Mouse (Mus musculus) forebrain, embryonic 10.5 days (tissue): ENCODE results near the gene D16Ertd472e. TPM values are rescaled to one million over a fixed set of nuclear protein-coding genes. Genes with fewer than 3 reads are reported as not detected.

Source experiments
- DNase-seq: peaks from one replicate; pipeline ENCODE4 v3.0.0-alpha.2; 2017; ENCODE audit warnings: low spot score; ENCODE audit errors: extremely low spot score
- H3K27ac ChIP-seq: fragments of 300-500 bp; sonication (generic); 2 replicates; pipeline ENCODE4 v1.5.1; 2016; ENCODE audit warnings: mild to moderate bottlenecking
- H3K27me3 ChIP-seq: fragments of 300-500 bp; sonication (generic); 2 replicates; pipeline ENCODE4 v1.6.1; 2016; ENCODE audit warnings: mild to moderate bottlenecking; ENCODE audit not compliant: poor library complexity, severe bottlenecking
- H3K36me3 ChIP-seq: fragments of 300-500 bp; sonication (generic); replicated peaks from 2 replicates; pipeline ENCODE4 v1.6.1; 2016; ENCODE audit warnings: mild to moderate bottlenecking, moderate library complexity
- H3K4me1 ChIP-seq: fragments of 300-500 bp; sonication (generic); 2 replicates; pipeline ENCODE4 v1.6.1; 2016
- H3K4me3 ChIP-seq: fragments of 300-500 bp; sonication (generic); 2 replicates; pipeline ENCODE4 v1.5.1; 2016; ENCODE audit warnings: mild to moderate bottlenecking, moderate library complexity
- H3K9me3 ChIP-seq: fragments of 300-500 bp; sonication (generic); 2 replicates; pipeline ENCODE4 v1.6.1; 2016; ENCODE audit warnings: mild to moderate bottlenecking, moderate library complexity
- WGBS: fragments of 180-500 bp; shearing (Covaris S2); methylation state at CpG from one replicate; pipeline ENCODE4 v1.1.7; 2016; 5-methylcytosine and 5-hydroxymethylcytosine counted together
- polyA plus RNA-seq: library from polyadenylated mRNA; unstranded; fragments of >200 nt; fragmentation: Nextera tagmentation; extraction: Ambion mirVana; gene quantifications from 2 replicates; pipeline ENCODE4 v1.2.1, GENCODE M21; 2016

Gene D16Ertd472e
- polyA plus RNA-seq, 1 experiment from 2014 or later: 19.7 TPM

DNA sequence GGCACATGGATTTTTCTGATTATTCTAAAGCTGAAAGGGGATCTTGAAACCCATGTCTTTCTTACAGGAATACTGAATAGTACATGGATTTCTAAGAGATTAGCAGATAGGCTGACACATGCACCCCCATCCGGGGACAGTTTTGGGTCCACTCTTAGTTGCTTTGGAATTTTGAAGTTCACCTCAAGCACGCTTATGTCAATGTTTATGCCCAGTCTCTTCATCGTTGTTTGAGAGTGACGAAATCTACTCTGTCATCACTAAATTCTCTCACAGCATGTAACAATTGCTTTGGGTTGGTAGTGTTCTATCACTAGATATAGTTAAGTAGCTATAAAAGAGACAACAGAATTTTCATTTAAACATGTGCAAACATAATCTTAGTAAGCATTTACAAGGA is 8.7 kb upstream of the D16Ertd472e start:
- no peaks in the 10 kb centered on the region for H3K36me3 ChIP-seq
- WGBS: 92% methylated on average over 4 of the region's 4 CpGs
- H3K27ac ChIP-seq: no peak overlapping the region
- DNase-seq: no peak
- H3K9me3 ChIP-seq: 0 out of 2 replicates have a peak, but pooled peaks cover 4% of the 10 kb centered on the region
- no peaks in the 10 kb centered on the region for H3K27me3 ChIP-seq
- no peak overlapping the region for H3K4me3 ChIP-seq
- no peaks in the 10 kb centered on the region for H3K4me1 ChIP-seq

DNA sequence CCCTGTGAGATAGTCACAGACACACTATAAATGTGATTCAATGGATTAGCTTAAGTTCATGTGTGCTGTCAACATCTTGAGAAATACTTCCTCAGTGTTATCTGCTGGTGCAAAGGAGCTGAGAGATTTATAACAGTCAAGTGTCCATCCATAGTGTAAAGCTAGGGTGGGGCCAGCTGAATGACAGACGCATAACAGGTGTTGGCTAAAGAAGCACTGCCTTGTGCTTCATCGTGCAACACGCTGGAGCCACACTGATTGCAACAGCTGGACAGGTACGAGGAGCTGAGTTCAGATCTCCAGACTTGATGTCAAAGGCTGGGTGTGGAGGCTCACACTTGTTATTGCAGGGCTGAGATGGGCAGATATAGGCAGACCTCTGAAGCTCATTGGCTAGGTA is 7.5 kb upstream of the D16Ertd472e start:
- no peak for DNase-seq
- H3K4me1 ChIP-seq: no peaks in the 10 kb centered on the region
- 88% methylated on average over 4 of the region's 4 CpGs for WGBS

DNA sequence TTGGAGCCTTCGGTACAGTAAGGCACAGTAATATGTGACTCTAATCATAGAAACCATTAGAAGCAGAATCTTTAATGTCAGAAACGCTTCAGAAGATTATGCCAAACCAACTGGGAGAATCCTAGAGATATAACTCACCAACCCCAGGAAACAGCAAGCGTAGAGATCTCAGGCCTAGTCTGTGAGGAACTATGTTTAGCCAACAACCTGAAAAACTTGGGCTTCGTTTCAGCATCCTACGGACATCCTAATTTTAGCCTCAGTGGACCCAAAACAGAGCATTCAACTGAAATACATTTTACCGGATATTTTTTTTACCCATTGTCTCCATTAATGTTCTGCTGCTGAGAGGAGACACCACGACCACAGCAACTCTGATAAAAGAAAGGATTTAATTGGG is 3.9 kb upstream of the D16Ertd472e start:
- no peaks in the 10 kb centered on the region for H3K36me3 ChIP-seq
- H3K27me3 ChIP-seq: no peaks in the 10 kb centered on the region
- no peak for DNase-seq
- no peak overlapping the region for H3K4me3 ChIP-seq
- H3K9me3 ChIP-seq: 0 out of 2 replicates have a peak, but pooled peaks cover 4% of the 10 kb centered on the region
- peaks cover 12% of the 10 kb centered on the region for H3K4me1 ChIP-seq
- no peak overlapping the region for H3K27ac ChIP-seq
- WGBS: 95% methylated on average over 7 of the region's 7 CpGs

More for the DNA sequence above, 7.5 kb upstream of the D16Ertd472e start:
- Histone ChIP-seq H3K27ac (no peak overlapping the region), H3K9me3 (0 out of 2 replicates have a peak, but pooled peaks cover 4% of the 10 kb centered on the region), H3K36me3 (no peaks in the 10 kb centered on the region), H3K27me3 (no peaks in the 10 kb centered on the region), H3K4me3 (no peak overlapping the region)

DNA sequence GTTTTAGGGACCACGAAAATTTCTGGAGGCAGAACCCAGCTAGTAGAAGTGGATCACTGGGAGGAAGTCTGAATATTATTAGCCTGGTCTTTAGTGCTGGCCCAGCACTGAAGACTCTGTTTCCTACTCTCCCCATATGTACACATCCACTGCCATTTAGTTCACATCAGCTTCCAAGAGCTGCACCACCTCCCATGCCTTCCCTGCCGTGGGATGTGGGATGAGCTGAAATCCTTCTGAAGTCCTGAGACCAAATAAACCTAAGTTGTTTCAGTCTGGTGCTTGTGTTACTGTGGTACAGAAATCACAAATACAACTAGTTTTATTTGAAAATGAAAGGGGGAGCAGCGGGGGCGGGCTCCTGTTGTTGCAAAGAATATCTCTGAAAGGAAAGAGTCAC is 2.9 kb upstream of the D16Ertd472e start:
- Histone ChIP-seq H3K4me3 (no peak overlapping the region), H3K27ac (no peak overlapping the region)
- WGBS: 90% methylated on average over 4 of the region's 4 CpGs

GRCm38 (mm10) chr16:78577085-78577671 is 670 bp upstream of the D16Ertd472e start:
- H3K4me3 ChIP-seq: peak overlapping the region; percentile 76
- DNase-seq: no peak
- no peaks in the 10 kb centered on the region for H3K27me3 ChIP-seq
- H3K36me3 ChIP-seq: peaks cover 15% of the 10 kb centered on the region
- peaks cover 42% of the 10 kb centered on the region for H3K4me1 ChIP-seq
- H3K9me3 ChIP-seq: 0 out of 2 replicates have a peak, but pooled peaks cover 4% of the 10 kb centered on the region
- WGBS: 26% methylated on average over 14 of the region's 14 CpGs
- peak overlapping the region; percentile 95 for H3K27ac ChIP-seq

More for the DNA sequence above, 2.9 kb upstream of the D16Ertd472e start:
- H3K36me3 ChIP-seq: no peaks in the 10 kb centered on the region
- H3K4me1 ChIP-seq: peaks cover 22% of the 10 kb centered on the region
- no peak for DNase-seq
- H3K27me3 ChIP-seq: no peaks in the 10 kb centered on the region
- 0 out of 2 replicates have a peak, but pooled peaks cover 4% of the 10 kb centered on the region for H3K9me3 ChIP-seq

DNA sequence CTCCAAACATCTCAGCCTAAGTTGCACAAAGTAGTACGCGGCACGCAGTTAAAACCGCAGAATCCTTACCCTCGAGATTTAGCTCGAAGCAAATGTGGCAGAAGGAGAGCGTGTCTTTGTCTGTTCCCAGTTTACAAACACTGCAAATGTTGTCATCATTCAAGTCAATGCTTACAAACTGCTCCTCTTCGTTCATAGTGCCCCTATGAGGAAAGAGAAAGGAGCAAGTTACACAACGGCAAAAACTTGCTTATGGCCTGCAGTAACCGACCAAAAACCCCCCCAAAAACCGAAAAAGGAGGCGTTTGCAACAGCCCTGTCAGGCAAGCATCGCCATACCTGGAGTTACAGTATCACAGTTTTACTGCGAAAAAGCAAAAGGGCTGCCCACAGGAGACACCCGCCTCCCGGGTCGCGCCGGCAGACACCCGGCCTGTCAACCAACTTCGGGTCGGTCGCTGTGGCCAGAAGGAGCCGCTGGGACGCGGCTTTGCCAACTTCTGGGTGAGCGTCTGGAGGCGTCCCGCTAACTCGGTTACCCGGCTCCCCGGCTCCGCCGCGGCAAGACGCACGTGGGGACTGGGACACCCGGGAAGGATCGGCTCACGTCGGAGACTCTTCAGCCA is 543 bp downstream of the D16Ertd472e start:
- no peak for DNase-seq
- H3K27ac ChIP-seq: peak overlapping the region; percentile 95
- peak overlapping the region; percentile 76 for H3K4me3 ChIP-seq
- H3K9me3 ChIP-seq: 0 out of 2 replicates have a peak, but pooled peaks cover 4% of the 10 kb centered on the region
- H3K27me3 ChIP-seq: no peaks in the 10 kb centered on the region
- H3K36me3 ChIP-seq: peaks cover 18% of the 10 kb centered on the region
- H3K4me1 ChIP-seq: peaks cover 42% of the 10 kb centered on the region
- under 1% methylated on average over 41 of the region's 41 CpGs for WGBS

DNA sequence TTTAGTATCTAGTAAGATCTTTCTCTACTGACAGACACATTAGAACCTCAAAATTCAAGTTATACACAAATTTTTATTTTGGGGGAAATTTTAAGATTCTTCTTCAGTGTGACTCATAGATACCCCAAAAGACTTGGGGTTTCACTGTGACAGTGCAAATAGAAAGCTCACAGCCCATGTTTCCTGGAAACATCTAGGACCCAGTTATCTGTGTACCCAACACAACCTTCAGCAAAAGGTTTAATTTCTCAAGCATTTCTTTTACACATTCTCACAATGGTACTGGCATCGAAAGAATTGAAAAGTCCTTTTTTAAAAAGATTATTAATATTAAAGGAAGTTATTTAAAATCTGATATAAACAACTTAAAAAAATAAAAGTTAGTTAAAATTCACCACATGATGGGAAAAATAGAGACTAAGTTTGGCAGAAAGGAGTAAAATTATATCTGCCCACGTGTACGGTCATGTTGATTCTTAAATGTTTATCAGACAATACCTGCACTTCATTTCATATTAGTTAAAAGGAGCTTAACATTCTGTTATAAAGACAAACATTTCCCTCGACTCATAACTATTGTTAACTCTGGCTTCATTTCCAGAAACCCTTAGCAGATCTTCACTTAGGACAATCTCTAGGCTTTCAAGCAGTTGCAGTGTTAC is 1.2 kb downstream of the D16Ertd472e start:
- 0 out of 2 replicates have a peak, but pooled peaks cover under 1% of the 10 kb centered on the region for H3K9me3 ChIP-seq
- H3K4me1 ChIP-seq: peaks cover 42% of the 10 kb centered on the region
- H3K4me3 ChIP-seq: peak overlapping the region; percentile 76
- H3K36me3 ChIP-seq: peaks cover 18% of the 10 kb centered on the region
- H3K27ac ChIP-seq: peak overlapping the region; percentile 95
- DNase-seq: no peak
- H3K27me3 ChIP-seq: no peaks in the 10 kb centered on the region
- WGBS: 46% methylated on average over 4 of the region's 4 CpGs

DNA sequence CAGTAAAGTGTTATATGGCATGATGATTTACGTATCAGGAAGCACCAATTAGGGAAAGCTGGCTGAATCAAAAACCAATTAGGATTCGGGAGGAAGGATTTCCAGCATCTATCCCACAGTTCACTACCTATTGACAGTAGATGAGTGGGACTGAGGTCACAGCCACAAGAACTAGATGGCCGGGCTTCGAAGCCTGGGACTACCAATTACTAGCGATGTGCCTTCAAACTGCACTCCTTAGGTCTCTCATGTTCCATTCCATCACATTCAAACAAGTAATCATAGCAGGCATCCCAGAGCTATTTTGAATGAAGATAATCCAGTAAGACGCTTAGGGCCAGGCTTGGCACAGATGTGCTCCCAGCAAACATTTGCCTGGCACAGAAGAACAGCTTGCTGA is 2.3 kb downstream of the D16Ertd472e start:
- WGBS: 59% methylated on average over 6 of the region's 6 CpGs
- peak overlapping the region; percentile 76 for H3K4me3 ChIP-seq

GRCm38 (mm10) chr16:78573016-78573415 is 3.5 kb downstream of the D16Ertd472e start:
- H3K27me3 ChIP-seq: no peaks in the 10 kb centered on the region
- H3K4me1 ChIP-seq: peaks cover 42% of the 10 kb centered on the region
- no peak overlapping the region for H3K4me3 ChIP-seq
- DNase-seq: no peak
- no peaks in the 10 kb centered on the region for H3K9me3 ChIP-seq
- WGBS: 61% methylated on average over 4 of the region's 4 CpGs
- no peak overlapping the region for H3K27ac ChIP-seq
- H3K36me3 ChIP-seq: peaks cover 18% of the 10 kb centered on the region

More for the DNA sequence above, 2.3 kb downstream of the D16Ertd472e start:
- H3K4me1 ChIP-seq: peaks cover 42% of the 10 kb centered on the region
- H3K36me3 ChIP-seq: peaks cover 18% of the 10 kb centered on the region
- H3K27ac ChIP-seq: no peak overlapping the region
- no peaks in the 10 kb centered on the region for H3K27me3 ChIP-seq
- H3K9me3 ChIP-seq: no peaks in the 10 kb centered on the region
- DNase-seq: no peak

GRCm38 (mm10) chr16:78564110-78564821 is 12.2 kb downstream of the D16Ertd472e start:
- Histone ChIP-seq H3K4me1 (no peaks in the 10 kb centered on the region), H3K4me3 (no peak overlapping the region), H3K27ac (no peak overlapping the region), H3K27me3 (no peaks in the 10 kb centered on the region), H3K9me3 (no peaks in the 10 kb centered on the region), H3K36me3 (peaks cover 58% of the 10 kb centered on the region)
- 93% methylated on average over 13 of the region's 13 CpGs for WGBS
- no peak for DNase-seq

DNA sequence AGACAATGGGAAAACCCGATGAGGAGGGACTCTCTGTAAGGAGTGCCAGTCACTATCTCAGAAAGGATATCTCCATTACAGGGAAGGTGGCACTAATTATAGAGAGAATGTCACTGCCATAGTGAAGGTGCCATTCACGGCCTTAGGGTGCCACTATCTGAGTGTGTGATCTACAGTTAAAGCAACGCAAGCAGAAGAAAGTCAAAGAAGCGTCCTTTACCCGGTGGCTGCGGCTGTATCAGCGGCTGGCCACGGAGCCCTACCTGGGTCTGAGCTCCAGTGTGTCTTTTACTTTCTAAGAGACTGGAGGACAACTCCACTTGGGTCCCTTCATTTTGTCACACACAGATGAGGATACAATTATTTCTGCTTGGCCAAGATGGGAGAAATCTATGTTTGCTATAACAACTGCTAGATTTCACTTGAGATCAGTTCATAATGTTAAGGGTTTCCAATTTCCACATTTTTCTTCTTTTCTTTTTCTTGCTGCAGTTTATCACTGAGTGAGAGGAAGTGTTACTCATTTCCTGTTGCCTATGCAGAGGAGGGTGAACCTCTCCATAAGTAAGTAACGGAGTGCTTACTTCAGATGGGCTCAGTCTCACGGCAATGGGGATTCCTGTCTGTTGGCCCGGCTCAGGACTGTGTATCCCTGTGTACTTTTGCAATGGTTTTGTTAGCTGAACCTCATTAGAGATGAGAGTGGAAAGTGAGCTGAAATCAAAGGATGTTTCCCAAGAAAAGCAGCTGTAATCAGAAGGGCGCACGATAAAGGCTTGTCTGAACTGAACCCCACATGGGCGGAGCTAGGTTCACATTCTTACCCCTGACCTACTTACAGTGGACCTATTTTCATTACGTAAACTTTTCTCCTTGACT is 13.2 kb downstream of the D16Ertd472e start:
- H3K4me3 ChIP-seq: no peak overlapping the region
- no peaks in the 10 kb centered on the region for H3K4me1 ChIP-seq
- peaks cover 68% of the 10 kb centered on the region for H3K36me3 ChIP-seq
- H3K27me3 ChIP-seq: no peaks in the 10 kb centered on the region
- no peak overlapping the region for H3K27ac ChIP-seq
- DNase-seq: no peak
- no peaks in the 10 kb centered on the region for H3K9me3 ChIP-seq
- WGBS: 91% methylated on average over 15 of the region's 15 CpGs

DNA sequence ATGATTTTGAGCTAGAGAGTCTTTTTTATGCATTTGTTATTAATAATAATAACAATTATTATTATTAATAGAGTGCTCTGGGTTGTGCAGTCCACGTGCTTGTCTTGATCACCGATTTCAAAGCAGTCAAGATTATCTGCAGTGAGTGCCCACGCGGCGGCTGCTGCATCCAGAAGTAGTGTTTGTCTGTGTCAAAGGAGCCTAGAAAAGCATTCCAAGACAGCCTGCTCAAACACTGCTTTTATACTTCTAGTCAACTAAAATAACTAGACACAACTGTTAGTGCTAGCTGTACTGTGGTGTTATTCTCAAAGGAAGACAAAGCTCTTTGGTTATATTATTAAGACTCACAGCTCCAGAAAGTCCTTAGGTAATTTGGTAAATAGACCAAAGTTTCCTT is 15.9 kb downstream of the D16Ertd472e start:
- peaks cover 85% of the 10 kb centered on the region for H3K36me3 ChIP-seq
- 0 out of 2 replicates have a peak, but pooled peaks cover 4% of the 10 kb centered on the region for H3K9me3 ChIP-seq

More for the DNA sequence above, 15.9 kb downstream of the D16Ertd472e start:
- Histone ChIP-seq H3K4me3 (no peak overlapping the region), H3K4me1 (no peaks in the 10 kb centered on the region), H3K27ac (no peak overlapping the region), H3K27me3 (no peaks in the 10 kb centered on the region)
- WGBS: 93% methylated on average over 5 of the region's 5 CpGs
- no peak for DNase-seq
